ENCODE assay signal across 9 mouse cellular contexts in the genomic region with DNA sequence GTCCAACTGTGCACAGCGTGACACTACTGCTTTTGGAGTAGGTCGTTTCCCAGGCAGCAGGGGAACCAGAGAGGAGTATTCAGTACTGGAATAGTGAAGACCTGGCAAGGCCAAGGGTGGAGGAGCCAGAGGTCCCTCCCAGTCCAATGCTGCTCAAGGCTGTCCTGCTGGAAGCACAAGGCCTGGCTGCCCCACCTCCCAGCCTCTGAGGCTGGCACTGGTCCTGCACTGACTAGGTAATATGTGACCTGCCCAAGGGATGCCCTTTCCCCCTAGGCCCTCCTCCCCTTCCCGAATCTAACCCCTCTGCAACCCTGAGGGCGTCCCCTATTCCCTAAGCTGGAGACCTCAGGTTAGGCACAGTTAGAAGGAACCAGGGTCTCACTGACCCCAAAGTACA. TPM values are rescaled to one million over a fixed set of nuclear protein-coding genes. Genes with fewer than 3 reads are reported as not detected.
DNase-seq lines count a peak whose midpoint lies in the region; ATAC-seq and TF ChIP-seq lines count a peak whose summit lies in the region.
"Had no signal": no experiment of that assay in that cellular context is flagged by ENCODE, and none has a peak within 500 bp of the region (broad histone marks: within the 10 kb centered on the region; RNA-seq: fewer than 3 reads in every experiment).

No protein-coding gene starts in this region.

- WGBS in liver, embryonic 12.5 days (ENCODE audit: insufficient replicate concordance): 26% methylated on average over 4 of the region's 4 CpGs
- 47% methylated on average over 4 of the region's 4 CpGs for WGBS in liver, postnatal 0 days (ENCODE audit: insufficient replicate concordance)
- 29% methylated on average over 4 of the region's 4 CpGs for WGBS in embryonic facial prominence, embryonic 13.5 days
- WGBS in midbrain, embryonic 16.5 days: 38% methylated on average over 4 of the region's 4 CpGs

- H3K27ac ChIP-seq in liver, embryonic 12.5 days: no peak overlapping the region
- H3K27ac ChIP-seq in liver, postnatal 0 days (ENCODE audit: low read depth): no peak overlapping the region
- peak overlapping the region; percentile 48 for H3K27ac ChIP-seq in embryonic facial prominence, embryonic 13.5 days
- H3K27ac ChIP-seq in midbrain, embryonic 16.5 days (ENCODE audit: low read length): peak overlapping the region; percentile 81

- no peak for TF ChIP-seq CTCF in liver, postnatal 0 days (IDR thresholded peaks at IDR 0.05; ENCODE audit: low read depth)

- no peaks in the 10 kb centered on the region for H3K36me3 ChIP-seq in liver, embryonic 12.5 days
- H3K36me3 ChIP-seq in liver, postnatal 0 days (replicated peaks; ENCODE audit: insufficient read depth, low read length): no peaks in the 10 kb centered on the region
- no peaks in the 10 kb centered on the region for H3K36me3 ChIP-seq in embryonic facial prominence, embryonic 13.5 days
- H3K36me3 ChIP-seq in midbrain, embryonic 16.5 days (ENCODE audit: control insufficient read depth, insufficient read depth, low read length): no peaks in the 10 kb centered on the region

- no peaks in the 10 kb centered on the region; the same call in 1 of the 2 replicates for H3K4me1 ChIP-seq in liver, embryonic 12.5 days
- H3K4me1 ChIP-seq in liver, postnatal 0 days (ENCODE audit: insufficient read depth): no peaks in the 10 kb centered on the region; the same call in 1 of the 2 replicates
- H3K4me1 ChIP-seq in embryonic facial prominence, embryonic 13.5 days: peaks cover 77% of the 10 kb centered on the region
- H3K4me1 ChIP-seq in midbrain, embryonic 16.5 days (ENCODE audit: control insufficient read depth, insufficient read depth, low read length): peaks cover 62% of the 10 kb centered on the region

- ATAC-seq in liver, embryonic 12.5 days: no peak
- no peak for ATAC-seq in liver, postnatal 0 days
- no peak for ATAC-seq in embryonic facial prominence, embryonic 13.5 days (ENCODE audit: insufficient number of reproducible peaks, insufficient read depth, low FRiP score, low TSS enrichment, low read depth)
- no peak for ATAC-seq in midbrain, embryonic 16.5 days
- ATAC-seq in erythroblast, adult 5-6 weeks (replicated peaks; ENCODE audit: low FRiP score, poor library complexity, severe bottlenecking): no peak
- ATAC-seq: Patski had no signal

- no peak for TF ChIP-seq EP300 in liver, postnatal 0 days (IDR thresholded peaks at IDR 0.05; ENCODE audit: low read depth)

- no peak overlapping the region for H3K9ac ChIP-seq in liver, embryonic 12.5 days
- H3K9ac ChIP-seq in liver, postnatal 0 days (replicated peaks): no peak overlapping the region
- peak overlapping the region; percentile 82 for H3K9ac ChIP-seq in embryonic facial prominence, embryonic 13.5 days
- H3K9ac ChIP-seq in midbrain, embryonic 16.5 days (ENCODE audit: low read depth, low read length): peak overlapping the region; percentile 80

- H3K27me3 ChIP-seq in liver, embryonic 12.5 days (replicated peaks): peaks cover 99% of the 10 kb centered on the region
- H3K27me3 ChIP-seq in liver, postnatal 0 days (ENCODE audit: insufficient read depth, low read length): peaks cover 58% of the 10 kb centered on the region
- peaks cover 7% of the 10 kb centered on the region; the same call in 1 of the 2 replicates for H3K27me3 ChIP-seq in embryonic facial prominence, embryonic 13.5 days
- H3K27me3 ChIP-seq in midbrain, embryonic 16.5 days (ENCODE audit: control insufficient read depth, insufficient read depth, low read depth, low read length): no peaks in the 10 kb centered on the region

- H3K4me3 ChIP-seq in liver, embryonic 12.5 days: no peak overlapping the region
- H3K4me3 ChIP-seq in liver, postnatal 0 days (ENCODE audit: low read depth, low read length): no peak overlapping the region
- H3K4me3 ChIP-seq in embryonic facial prominence, embryonic 13.5 days: peak overlapping the region; percentile 66
- peak overlapping the region; percentile 62 for H3K4me3 ChIP-seq in midbrain, embryonic 16.5 days (ENCODE audit: low read depth, low read length)

- no peaks in the 10 kb centered on the region for H3K9me3 ChIP-seq in liver, embryonic 12.5 days (replicated peaks)
- H3K9me3 ChIP-seq in liver, postnatal 0 days (ENCODE audit: low read length): no peaks in the 10 kb centered on the region
- H3K9me3 ChIP-seq in embryonic facial prominence, embryonic 13.5 days: no peaks in the 10 kb centered on the region
- H3K9me3 ChIP-seq in midbrain, embryonic 16.5 days (replicated peaks; ENCODE audit: control insufficient read depth, low read length, poor library complexity, severe bottlenecking): no peaks in the 10 kb centered on the region

- no peak for DNase-seq in liver, postnatal 0 days
- DNase-seq in kidney, adult 18-20 months: peak; percentile 38
- DNase-seq in thymus, postnatal 0 days (ENCODE audit: low spot score): no peak
- DNase-seq in layer of hippocampus, postnatal 14 days (ENCODE audit: low spot score in 2 of 2): no peak

- H3K4me2 ChIP-seq in liver, embryonic 12.5 days: peak overlapping the region; percentile 58; the same call in 1 of the 2 replicates
- H3K4me2 ChIP-seq in liver, postnatal 0 days (ENCODE audit: low read depth, low read length): no peak overlapping the region
- peak overlapping the region; percentile 76 for H3K4me2 ChIP-seq in embryonic facial prominence, embryonic 13.5 days
- peak overlapping the region; percentile 85 for H3K4me2 ChIP-seq in midbrain, embryonic 16.5 days (ENCODE audit: low read length)

RNA-seq across cellular contexts. Expression of a gene that starts 25.1 kb away (rescaled TPM):
- polyA plus RNA-seq in liver, embryonic 12.5 days (2016; fragmentation: Nextera tagmentation; extraction: Ambion mirVana): 3.9 and 4.0 TPM in 2 replicates
- polyA plus RNA-seq in liver, postnatal 0 days (2015; fragmentation: Nextera tagmentation; extraction: Ambion mirVana): 1.6 and 1.8 TPM in 2 replicates
- 15.2 and 15.8 TPM in 2 replicates for polyA plus RNA-seq in embryonic facial prominence, embryonic 13.5 days (2015; fragmentation: Nextera tagmentation; extraction: Ambion mirVana)
- polyA plus RNA-seq in midbrain, embryonic 16.5 days (2015; fragmentation: Nextera tagmentation; extraction: Ambion mirVana): 13.0 and 13.6 TPM in 2 replicates
- 9.9 and 13.1 TPM in 2 replicates for polyA plus RNA-seq in thymus, postnatal 0 days (2015; fragmentation: Nextera tagmentation; extraction: Ambion mirVana)
- total RNA-seq in erythroblast, adult 5-6 weeks (2015; ENCODE audit: low replicate concordance): 20.5 and 22.1 TPM in 2 replicates
- 37.1 and 43.8 TPM in 2 replicates for total RNA-seq in erythroblast, adult 5-6 weeks (2017; ENCODE audit: low replicate concordance)
- 100 to 1,000 TPM; 155 to 157 TPM for total RNA-seq in layer of hippocampus, postnatal 14 days (2021)

Comparison
In these comparisons a context has a peak if more than half of its experiments do, and no peak if none do; other contexts are left out.
1. H3K27ac ChIP-seq: peak in embryonic facial prominence, embryonic 13.5 days (single experiment) and midbrain, embryonic 16.5 days (single experiment); none in liver, embryonic 12.5 days (single experiment) and liver, postnatal 0 days (single experiment).
2. H3K4me3 ChIP-seq: peak in embryonic facial prominence, embryonic 13.5 days (single experiment) and midbrain, embryonic 16.5 days (single experiment); none in liver, embryonic 12.5 days (single experiment) and liver, postnatal 0 days (single experiment).
3. H3K9ac ChIP-seq: peak in embryonic facial prominence, embryonic 13.5 days (single experiment) and midbrain, embryonic 16.5 days (single experiment); none in liver, embryonic 12.5 days (single experiment) and liver, postnatal 0 days (single experiment).